Mouse (Mus musculus) forebrain, postnatal 0 days (tissue): ENCODE measurements around the gene Gm14403. TPM values are rescaled to one million over a fixed set of nuclear protein-coding genes. Genes with fewer than 3 reads are reported as not detected.
"Not testable (repeated sequence)": the region's sequence is repeated elsewhere in the genome, so short reads cannot be mapped to it uniquely, and the experiment has no call there.

Experiments
- ATAC-seq: fragments of 200-750 bp; cut with Nextera tagmentation; 2 replicates; pipeline ENCODE4 v1.8.0; 2017; ENCODE audit warnings: mild to moderate bottlenecking, moderate library complexity
- DNase-seq: peaks from one replicate; pipeline ENCODE4 v3.0.0-alpha.2; 2015
- H3K27ac ChIP-seq: fragments of 300-500 bp; sonication (generic); 2 replicates; pipeline ENCODE4 v1.5.1; 2014; ENCODE audit warnings: low read depth, mild to moderate bottlenecking, antibody characterized with exemption, low read length, moderate library complexity, mixed read lengths
- H3K27me3 ChIP-seq: fragments of 300-500 bp; sonication (generic); 2 replicates; pipeline ENCODE4 v1.6.1; 2014; ENCODE audit warnings: mild to moderate bottlenecking, low read length, mixed read lengths; ENCODE audit not compliant: insufficient read depth
- H3K36me3 ChIP-seq: fragments of 300-500 bp; sonication (generic); 2 replicates; pipeline ENCODE4 v1.6.1; 2014; ENCODE audit warnings: mild to moderate bottlenecking, moderate library complexity; ENCODE audit not compliant: insufficient read depth
- H3K4me1 ChIP-seq: fragments of 300-500 bp; sonication (generic); 2 replicates; pipeline ENCODE4 v1.6.1; 2014; ENCODE audit warnings: antibody characterized with exemption; ENCODE audit not compliant: insufficient read depth
- H3K4me2 ChIP-seq: fragments of 300-500 bp; sonication (generic); 2 replicates; pipeline ENCODE4 v1.6.1; 2014; ENCODE audit warnings: low read depth, mild to moderate bottlenecking, moderate library complexity
- H3K4me3 ChIP-seq: fragments of 300-500 bp; sonication (generic); 2 replicates; pipeline ENCODE4 v1.5.1; 2014; ENCODE audit warnings: low read depth, low read length, mixed read lengths
- H3K9ac ChIP-seq: fragments of 300-500 bp; sonication (generic); 2 replicates; pipeline ENCODE4 v1.6.1; 2014; ENCODE audit warnings: mild to moderate bottlenecking
- H3K9me3 ChIP-seq: fragments of 300-500 bp; sonication (generic); 2 replicates; pipeline ENCODE4 v1.6.1; 2016; ENCODE audit warnings: low read length
- CTCF ChIP-seq: sonication (generic); IDR thresholded peaks from 2 replicates; pipeline ENCODE4 v1.5.1; 2016; ENCODE audit warnings: antibody characterized with exemption, control low read depth, low read depth
- WGBS: fragments of 180-500 bp; shearing (Covaris S2); extraction: QIAGEN DNeasy Blood & Tissue Kit; methylation state at CpG from one replicate; pipeline ENCODE4 v1.1.7; 2014; 5-methylcytosine and 5-hydroxymethylcytosine counted together
- polyA plus RNA-seq: library from polyadenylated mRNA; unstranded; fragments of >200 nt; fragmentation: Nextera tagmentation; extraction: Ambion mirVana; gene quantifications from 2 replicates; pipeline ENCODE4 v1.2.1, GENCODE M21; 2015
- total RNA-seq: library from RNA; depleted of rRNA; stranded (reverse); fragments of >200 nt; gene quantifications from 2 replicates; pipeline ENCODE4 v1.2.3, GENCODE M21; 2014

The Gm14403 gene
- total and polyA plus RNA-seq, 2 experiments from 2014 or later, result 2.3 to 6.7 TPM

DNA sequence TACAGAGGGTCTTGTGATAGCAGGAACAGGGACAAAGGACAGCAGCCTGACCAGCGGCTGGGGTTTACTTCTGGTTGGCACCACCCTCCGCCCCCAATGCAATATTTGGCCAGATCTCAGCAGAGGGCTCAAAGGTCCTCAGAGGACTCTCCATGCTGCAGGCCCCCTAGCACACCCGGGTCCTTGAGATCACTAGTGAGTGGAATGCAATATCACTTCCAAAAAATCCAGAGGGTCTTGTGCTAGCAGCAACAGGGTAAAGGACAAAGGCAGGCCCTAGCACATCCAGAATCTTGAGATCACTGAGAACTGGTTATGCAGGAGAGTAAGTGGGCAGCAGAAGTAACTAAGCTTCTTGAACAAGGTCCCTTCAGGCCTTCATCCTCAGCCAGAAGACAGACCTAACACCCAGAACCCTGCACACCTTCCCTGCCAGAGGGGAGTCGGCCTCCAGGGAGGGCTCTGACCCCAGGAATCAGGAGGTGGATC, 16.0 kb downstream of the Gm14403 start:
- DNase-seq, H3K27ac ChIP-seq, H3K4me1 ChIP-seq: not testable (repeated sequence)

DNA sequence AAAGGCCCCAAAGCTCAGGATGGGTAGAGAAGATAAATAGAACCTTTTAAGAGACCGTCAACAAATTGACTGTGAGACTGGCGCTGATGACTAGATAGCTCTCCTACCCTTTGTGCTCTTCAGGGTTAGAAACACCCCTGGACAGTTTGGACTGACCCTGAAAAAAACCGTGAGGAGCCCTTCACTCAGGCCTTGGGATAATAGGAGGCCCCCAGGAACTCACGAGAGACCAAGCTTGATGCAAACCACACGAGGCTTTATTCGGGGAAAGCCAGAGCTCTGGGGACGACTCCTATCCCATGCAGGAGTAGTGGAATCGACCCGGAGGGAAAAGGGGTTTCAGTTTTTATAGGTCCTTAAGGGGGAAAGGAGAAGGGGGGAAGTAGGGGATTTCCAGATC, 19.7 kb downstream of the Gm14403 start:
- not testable (repeated sequence) for H3K4me2 ChIP-seq, DNase-seq, ATAC-seq, H3K27me3 ChIP-seq, H3K36me3 ChIP-seq, H3K4me3 ChIP-seq, H3K9me3 ChIP-seq, H3K4me1 ChIP-seq, H3K27ac ChIP-seq, H3K9ac ChIP-seq
- 87% methylated on average over 9 of the region's 9 CpGs for WGBS

More for the DNA sequence above, 16.0 kb downstream of the Gm14403 start:
- H3K27me3 ChIP-seq, H3K9ac ChIP-seq, H3K9me3 ChIP-seq, H3K36me3 ChIP-seq, H3K4me2 ChIP-seq, H3K4me3 ChIP-seq, ATAC-seq: not testable (repeated sequence)
- 91% methylated on average over 4 of the region's 4 CpGs for WGBS

DNA sequence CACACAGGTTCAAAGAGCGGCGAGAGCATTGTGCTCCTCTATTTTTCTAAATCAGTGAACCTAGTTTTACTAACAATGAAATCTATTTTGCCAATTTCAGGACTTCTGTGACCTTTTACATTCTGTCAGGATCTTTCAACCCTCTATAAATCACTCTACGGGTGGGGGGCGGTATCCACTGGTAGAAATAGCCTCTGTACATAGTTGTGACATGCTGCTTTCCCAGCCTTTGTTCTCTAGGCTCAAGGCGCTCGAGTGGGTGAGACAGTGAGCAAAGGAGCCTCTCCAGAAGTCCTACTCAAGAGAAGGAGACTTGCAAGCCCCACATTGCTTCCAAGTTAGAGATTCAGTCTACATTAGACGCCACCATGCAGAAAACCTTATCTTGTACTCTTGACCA, 20.3 kb downstream of the Gm14403 start:
- not testable (repeated sequence) for ATAC-seq, H3K4me1 ChIP-seq, H3K9me3 ChIP-seq, H3K9ac ChIP-seq, DNase-seq, H3K4me2 ChIP-seq, H3K27me3 ChIP-seq, H3K27ac ChIP-seq, H3K4me3 ChIP-seq, H3K36me3 ChIP-seq
- WGBS, result 88% methylated on average over 7 of the region's 7 CpGs

DNA sequence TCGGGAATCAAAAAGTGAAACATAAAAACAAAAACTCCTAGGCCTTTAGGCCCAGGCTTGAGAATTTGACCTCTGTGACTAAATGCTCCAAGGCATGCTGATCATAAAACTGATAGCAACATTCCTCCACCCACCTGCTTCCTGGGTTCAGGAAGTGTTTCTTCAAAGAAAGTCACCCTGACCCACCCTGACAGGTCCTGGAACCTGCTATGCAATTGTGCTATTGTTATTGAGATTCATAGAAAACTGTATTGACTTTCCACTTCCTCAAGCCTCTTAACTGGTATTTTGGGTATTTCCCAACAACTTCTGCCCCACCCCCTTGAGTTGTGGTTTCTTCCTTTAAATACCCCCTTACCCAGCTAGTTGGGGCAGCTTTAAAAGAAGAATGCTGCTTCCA, 20.9 kb downstream of the Gm14403 start:
- H3K4me1 ChIP-seq, H3K27ac ChIP-seq, H3K4me2 ChIP-seq, DNase-seq, H3K27me3 ChIP-seq, ATAC-seq, H3K9ac ChIP-seq, H3K9me3 ChIP-seq, H3K4me3 ChIP-seq, H3K36me3 ChIP-seq: not testable (repeated sequence)
- WGBS, result 93% methylated on average over 1 of the region's 1 CpGs

DNA sequence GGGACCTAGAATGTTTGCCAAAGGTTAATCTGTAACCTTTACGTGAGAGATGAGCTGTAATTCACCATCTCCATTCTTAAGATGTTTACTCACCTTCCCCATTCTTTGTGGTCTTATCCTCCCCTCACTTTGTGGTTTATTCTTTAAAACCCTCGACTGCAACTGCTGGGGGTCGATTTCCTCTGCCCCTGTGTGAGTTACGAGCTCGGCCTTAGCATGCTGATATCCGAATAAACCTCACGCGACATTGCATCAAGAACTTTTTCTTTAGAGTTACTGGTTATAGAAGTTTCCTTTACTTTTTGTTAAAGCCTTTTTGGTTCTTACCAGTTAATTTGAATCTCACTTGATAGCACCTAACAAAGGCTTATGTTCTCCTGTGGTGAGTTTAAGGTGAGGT, 22.0 kb downstream of the Gm14403 start:
- Histone ChIP-seq H3K4me2 (no peak overlapping the region), H3K27ac (no peak overlapping the region), H3K4me1 (no peaks in the 10 kb centered on the region), H3K4me3 (no peak overlapping the region), H3K27me3 (no peaks in the 10 kb centered on the region), H3K9me3 (peaks cover 2% of the 10 kb centered on the region; the same call in 1 of the 2 replicates), H3K9ac (no peak overlapping the region), H3K36me3 (no peaks in the 10 kb centered on the region)
- ATAC-seq (no peak), DNase-seq (no peak)
- TF ChIP-seq CTCF, result no peak
- 80% methylated on average over 8 of the region's 8 CpGs for WGBS

DNA sequence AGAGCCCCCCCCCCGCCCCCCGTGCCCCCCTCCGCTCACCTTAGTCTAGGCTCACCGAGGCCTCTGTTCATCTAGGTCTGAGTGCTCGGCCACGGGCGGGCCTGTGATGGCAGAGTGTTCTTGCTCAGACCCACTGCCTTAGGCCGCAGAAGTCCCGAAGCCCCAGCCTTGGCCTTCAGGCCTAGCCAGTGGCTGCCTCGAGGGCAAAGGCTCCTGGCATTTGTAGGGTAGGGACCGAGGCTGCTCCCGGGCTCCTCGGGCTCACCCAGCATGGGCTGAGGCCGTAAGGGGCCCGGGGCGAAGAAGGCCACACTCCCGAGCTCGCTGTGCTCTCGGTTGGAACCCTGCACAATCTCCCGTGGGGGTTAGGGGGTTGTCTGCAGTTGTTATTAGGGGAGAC, 25.0 kb downstream of the Gm14403 start:
- WGBS, result 92% methylated on average over 20 of the region's 20 CpGs
- Histone ChIP-seq H3K4me2 (no peak overlapping the region), H3K9ac (no peak overlapping the region), H3K4me1 (no peaks in the 10 kb centered on the region), H3K36me3 (no peaks in the 10 kb centered on the region), H3K9me3 (peaks cover 2% of the 10 kb centered on the region; the same call in 1 of the 2 replicates), H3K4me3 (no peak overlapping the region), H3K27me3 (no peaks in the 10 kb centered on the region), H3K27ac (no peak overlapping the region)
- TF ChIP-seq CTCF, result no peak
- no peak for DNase-seq
- ATAC-seq, result no peak

DNA sequence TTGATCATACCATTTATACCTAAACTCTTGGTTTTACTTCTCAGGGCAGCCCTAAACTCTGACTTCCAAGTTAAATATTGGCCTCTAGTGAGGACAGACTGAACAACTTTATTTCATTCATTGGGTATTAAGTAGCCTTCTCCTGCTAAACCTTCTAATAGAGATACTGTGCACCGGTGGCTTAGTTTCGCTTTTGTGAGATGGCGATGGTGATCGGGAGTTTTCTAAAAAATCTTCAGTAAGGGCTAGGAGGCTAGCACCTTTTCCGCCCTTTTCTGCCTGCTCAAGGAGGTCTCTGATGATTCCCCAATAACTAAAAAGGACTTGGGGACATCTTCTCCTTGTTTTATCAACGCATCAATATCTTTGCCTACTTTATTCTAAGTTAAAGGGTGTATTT, 25.7 kb downstream of the Gm14403 start:
- 91% methylated on average over 6 of the region's 6 CpGs for WGBS
- not testable (repeated sequence) for H3K27ac ChIP-seq, H3K9me3 ChIP-seq, H3K4me3 ChIP-seq, ATAC-seq, DNase-seq, H3K9ac ChIP-seq, H3K4me1 ChIP-seq, H3K27me3 ChIP-seq, H3K36me3 ChIP-seq, H3K4me2 ChIP-seq

DNA sequence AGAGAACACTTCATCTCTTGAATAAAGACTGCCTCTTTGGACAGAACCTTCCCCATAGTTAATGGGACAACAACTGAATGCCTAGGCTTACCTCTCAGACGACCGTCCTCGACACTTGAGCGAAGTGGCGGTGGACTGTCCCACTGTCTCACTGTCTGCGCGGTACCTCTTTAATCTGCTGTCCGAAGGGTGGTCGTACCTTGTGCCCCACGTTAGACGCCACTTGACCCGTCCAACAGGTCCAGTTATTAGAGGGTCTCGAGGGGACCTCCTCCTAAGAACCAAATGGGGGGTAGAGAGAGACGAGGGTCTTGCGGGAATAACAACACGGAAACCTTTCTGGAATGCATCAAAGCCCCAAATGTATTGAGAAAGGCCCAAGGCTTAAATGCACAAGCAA, 26.2 kb downstream of the Gm14403 start:
- H3K4me1 ChIP-seq, H3K9ac ChIP-seq, H3K27me3 ChIP-seq, H3K4me2 ChIP-seq, H3K9me3 ChIP-seq, H3K36me3 ChIP-seq, ATAC-seq, H3K27ac ChIP-seq, H3K4me3 ChIP-seq, DNase-seq: not testable (repeated sequence)
- WGBS, result 90% methylated on average over 16 of the region's 16 CpGs
